Mouse (Mus musculus): Measurements from ENCODE around the gene Cpne2. TPM values are rescaled to one million over a fixed set of nuclear protein-coding genes. Genes with fewer than 3 reads are reported as not detected.

The Cpne2 gene
- polyA plus RNA-seq, 1 experiment from 2014 or later: 8.8 TPM

DNA sequence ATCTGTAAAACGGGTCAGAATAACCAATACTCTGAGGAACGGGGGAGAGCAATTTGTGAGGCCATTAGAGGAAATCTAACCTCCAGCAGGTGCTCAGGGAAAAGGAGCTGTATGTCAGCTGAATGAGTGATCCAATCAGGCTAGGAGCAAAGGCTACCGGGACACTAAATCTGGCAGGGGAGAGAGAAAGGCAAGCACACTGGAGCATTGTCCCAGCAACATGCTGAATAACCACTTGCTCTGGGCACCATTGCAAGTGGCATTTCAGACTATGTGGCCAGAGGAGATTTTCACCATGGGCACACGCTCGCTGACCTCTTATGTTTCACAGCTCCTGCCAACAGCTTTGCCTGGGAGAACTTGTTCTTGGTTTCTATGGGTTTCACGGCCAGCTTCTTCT, 49.8 kb downstream of the Cpne2 start:
- no peaks in the 10 kb centered on the region for H3K4me1 ChIP-seq (ENCODE audit: control insufficient read depth, insufficient read depth, low read length)
- no peak overlapping the region for H3K9ac ChIP-seq (replicated peaks; ENCODE audit: low read length)
- H3K4me2 ChIP-seq (ENCODE audit: low read depth, low read length): no peak overlapping the region
- no peak for ATAC-seq (replicated peaks; ENCODE audit: insufficient number of reproducible peaks, low FRiP score, low TSS enrichment, low read depth)
- H3K27me3 ChIP-seq (ENCODE audit: control insufficient read depth, insufficient read depth, low read length): no peaks in the 10 kb centered on the region
- no peak overlapping the region for H3K4me3 ChIP-seq (ENCODE audit: low read depth, low read length)
- H3K27ac ChIP-seq (replicated peaks; ENCODE audit: low read depth, low read length): no peak overlapping the region
- no peak for DNase-seq (ENCODE audit: low spot score)
- no peaks in the 10 kb centered on the region for H3K9me3 ChIP-seq (replicated peaks; ENCODE audit: control insufficient read depth, low read length)
- no peaks in the 10 kb centered on the region; the same call in 1 of the 2 replicates for H3K36me3 ChIP-seq (replicated peaks; ENCODE audit: control insufficient read depth, insufficient read depth, low read depth, low read length)
- 89% methylated on average over 6 of the region's 6 CpGs for WGBS

- Histone ChIP-seq H3K4me2 (ENCODE audit: low read depth, low read length) (no peak overlapping the region), H3K9ac (replicated peaks; ENCODE audit: low read length) (no peak overlapping the region), H3K36me3 (replicated peaks; ENCODE audit: control insufficient read depth, insufficient read depth, low read depth, low read length) (no peaks in the 10 kb centered on the region; the same call in 1 of the 2 replicates), H3K9me3 (replicated peaks; ENCODE audit: control insufficient read depth, low read length) (no peaks in the 10 kb centered on the region), H3K27me3 (ENCODE audit: control insufficient read depth, insufficient read depth, low read length) (no peaks in the 10 kb centered on the region), H3K4me1 (ENCODE audit: control insufficient read depth, insufficient read depth, low read length) (no peaks in the 10 kb centered on the region), H3K27ac (replicated peaks; ENCODE audit: low read depth, low read length) (no peak overlapping the region), H3K4me3 (ENCODE audit: low read depth, low read length) (no peak overlapping the region)
- DNase-seq (ENCODE audit: low spot score) (peak; percentile 50), ATAC-seq (replicated peaks; ENCODE audit: insufficient number of reproducible peaks, low FRiP score, low TSS enrichment, low read depth) (no peak)
- WGBS: 65% methylated on average over 4 of the region's 4 CpGs
Measured at GRCm38 (mm10) chr8:94584238-94584817, 51.5 kb downstream of the Cpne2 start.

GRCm38 (mm10) chr8:94591691-94592090, 58.9 kb downstream of the Cpne2 start:
- 59% methylated on average over 4 of the region's 4 CpGs for WGBS
- H3K27ac ChIP-seq (replicated peaks; ENCODE audit: low read depth, low read length): no peak overlapping the region
- no peaks in the 10 kb centered on the region for H3K4me1 ChIP-seq (ENCODE audit: control insufficient read depth, insufficient read depth, low read length)
- H3K9me3 ChIP-seq (replicated peaks; ENCODE audit: control insufficient read depth, low read length): no peaks in the 10 kb centered on the region
- no peak overlapping the region for H3K4me2 ChIP-seq (ENCODE audit: low read depth, low read length)
- ATAC-seq (replicated peaks; ENCODE audit: insufficient number of reproducible peaks, low FRiP score, low TSS enrichment, low read depth): no peak
- H3K36me3 ChIP-seq (replicated peaks; ENCODE audit: control insufficient read depth, insufficient read depth, low read depth, low read length): no peaks in the 10 kb centered on the region
- DNase-seq (ENCODE audit: low spot score): no peak
- no peak overlapping the region for H3K4me3 ChIP-seq (ENCODE audit: low read depth, low read length)
- H3K27me3 ChIP-seq (ENCODE audit: control insufficient read depth, insufficient read depth, low read length): no peaks in the 10 kb centered on the region
- H3K9ac ChIP-seq (replicated peaks; ENCODE audit: low read length): no peak overlapping the region

DNA sequence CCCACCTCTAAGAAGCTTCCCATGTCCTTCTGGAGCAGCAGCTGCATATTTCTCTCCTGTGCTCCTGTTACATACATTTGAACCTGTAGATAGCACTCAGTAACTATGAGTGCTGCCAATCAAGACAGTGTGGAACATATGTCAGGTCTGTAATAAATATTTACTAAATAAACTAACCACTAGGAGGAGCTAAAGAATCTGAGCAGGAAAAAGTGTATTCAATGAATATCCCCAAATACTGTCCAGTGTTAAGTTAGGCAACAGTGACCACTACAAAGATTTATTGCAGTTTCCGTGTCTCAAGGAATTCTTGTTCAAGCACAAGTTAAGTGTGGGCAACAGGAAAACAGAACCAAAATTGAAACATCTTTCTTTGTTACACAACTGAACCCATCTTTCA, 61.4 kb downstream of the Cpne2 start:
- Histone ChIP-seq H3K27me3 (ENCODE audit: control insufficient read depth, insufficient read depth, low read length) (no peaks in the 10 kb centered on the region), H3K9ac (replicated peaks; ENCODE audit: low read length) (no peak overlapping the region), H3K4me2 (ENCODE audit: low read depth, low read length) (no peak overlapping the region), H3K27ac (replicated peaks; ENCODE audit: low read depth, low read length) (no peak overlapping the region), H3K9me3 (replicated peaks; ENCODE audit: control insufficient read depth, low read length) (no peaks in the 10 kb centered on the region), H3K4me1 (ENCODE audit: control insufficient read depth, insufficient read depth, low read length) (no peaks in the 10 kb centered on the region), H3K36me3 (replicated peaks; ENCODE audit: control insufficient read depth, insufficient read depth, low read depth, low read length) (no peaks in the 10 kb centered on the region), H3K4me3 (ENCODE audit: low read depth, low read length) (no peak overlapping the region)
- no peak for ATAC-seq (replicated peaks; ENCODE audit: insufficient number of reproducible peaks, low FRiP score, low TSS enrichment, low read depth)
- DNase-seq (ENCODE audit: low spot score): peak; percentile 30
- WGBS: 82% methylated on average over 1 of the region's 1 CpGs

DNA sequence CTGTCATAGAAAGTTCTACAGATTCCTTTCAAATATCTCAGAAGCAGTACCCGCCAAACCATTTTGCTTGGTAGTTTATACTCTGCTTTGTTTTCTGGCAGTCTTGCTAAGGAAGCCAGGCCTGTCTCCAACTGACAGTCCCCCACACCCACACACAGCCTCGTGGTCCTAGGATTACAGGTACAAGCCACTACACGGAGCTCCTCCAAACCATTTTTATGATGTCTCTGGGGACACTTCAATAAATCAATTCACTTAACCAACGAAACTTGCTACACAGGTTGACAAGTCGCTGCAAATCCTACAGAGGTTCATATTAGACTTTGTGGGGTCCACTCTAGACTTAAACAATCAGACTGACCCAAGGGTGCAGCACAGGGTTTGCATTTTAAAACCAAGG, 67.7 kb downstream of the Cpne2 start:
- no peaks in the 10 kb centered on the region for H3K36me3 ChIP-seq (replicated peaks; ENCODE audit: control insufficient read depth, insufficient read depth, low read depth, low read length)
- H3K4me2 ChIP-seq (ENCODE audit: low read depth, low read length): peak overlapping the region; percentile 53
- H3K27ac ChIP-seq (replicated peaks; ENCODE audit: low read depth, low read length): no peak overlapping the region
- DNase-seq (ENCODE audit: low spot score) (no peak), ATAC-seq (replicated peaks; ENCODE audit: insufficient number of reproducible peaks, low FRiP score, low TSS enrichment, low read depth) (no peak)
- no peaks in the 10 kb centered on the region for H3K27me3 ChIP-seq (ENCODE audit: control insufficient read depth, insufficient read depth, low read length)
- H3K4me1 ChIP-seq (ENCODE audit: control insufficient read depth, insufficient read depth, low read length): no peaks in the 10 kb centered on the region
- peak overlapping the region; percentile 99 for H3K4me3 ChIP-seq (ENCODE audit: low read depth, low read length)
- H3K9me3 ChIP-seq (replicated peaks; ENCODE audit: control insufficient read depth, low read length): no peaks in the 10 kb centered on the region
- 30% methylated on average over 5 of the region's 5 CpGs for WGBS
- peak overlapping the region; percentile 90 for H3K9ac ChIP-seq (replicated peaks; ENCODE audit: low read length)

GRCm38 (mm10) chr8:94601034-94601606, 68.3 kb downstream of the Cpne2 start:
- peak; percentile 53; the same call in 1 of the 2 replicates for ATAC-seq (replicated peaks; ENCODE audit: insufficient number of reproducible peaks, low FRiP score, low TSS enrichment, low read depth)
- Histone ChIP-seq H3K27ac (replicated peaks; ENCODE audit: low read depth, low read length) (peak overlapping the region; percentile 70), H3K4me3 (ENCODE audit: low read depth, low read length) (peak overlapping the region; percentile 99), H3K9me3 (replicated peaks; ENCODE audit: control insufficient read depth, low read length) (no peaks in the 10 kb centered on the region), H3K27me3 (ENCODE audit: control insufficient read depth, insufficient read depth, low read length) (no peaks in the 10 kb centered on the region), H3K36me3 (replicated peaks; ENCODE audit: control insufficient read depth, insufficient read depth, low read depth, low read length) (no peaks in the 10 kb centered on the region), H3K4me2 (ENCODE audit: low read depth, low read length) (peak overlapping the region; percentile 53), H3K4me1 (ENCODE audit: control insufficient read depth, insufficient read depth, low read length) (no peaks in the 10 kb centered on the region), H3K9ac (replicated peaks; ENCODE audit: low read length) (peak overlapping the region; percentile 90)
- WGBS: under 1% methylated on average over 51 of the region's 51 CpGs
- no peak for DNase-seq (ENCODE audit: low spot score)

- ATAC-seq (replicated peaks; ENCODE audit: insufficient number of reproducible peaks, low FRiP score, low TSS enrichment, low read depth) (peak; percentile 99), DNase-seq (ENCODE audit: low spot score) (peak; percentile 100)
- no peaks in the 10 kb centered on the region for H3K4me1 ChIP-seq (ENCODE audit: control insufficient read depth, insufficient read depth, low read length)
- H3K27me3 ChIP-seq (ENCODE audit: control insufficient read depth, insufficient read depth, low read length): no peaks in the 10 kb centered on the region
- H3K9ac ChIP-seq (replicated peaks; ENCODE audit: low read length): peak within 1 kb of the TSS; percentile 92
- H3K9me3 ChIP-seq (replicated peaks; ENCODE audit: control insufficient read depth, low read length): no peaks in the 10 kb centered on the region
- WGBS: under 1% methylated on average over 52 of the region's 55 CpGs
- H3K4me2 ChIP-seq (ENCODE audit: low read depth, low read length): peak within 1 kb of the TSS; percentile 62
- peak within 1 kb of the TSS; percentile 70 for H3K27ac ChIP-seq (replicated peaks; ENCODE audit: low read depth, low read length)
- H3K4me3 ChIP-seq (ENCODE audit: low read depth, low read length): peak within 1 kb of the TSS; percentile 99
- no peaks in the 10 kb centered on the region for H3K36me3 ChIP-seq (replicated peaks; ENCODE audit: control insufficient read depth, insufficient read depth, low read depth, low read length)
Measured at GRCm38 (mm10) chr8:94601607-94602385, 69.0 kb downstream of the Cpne2 start, which contains the start of the genes Rspry1 and Fam192a. Gene Rspry1 (plus strand): TSS chr8:94601937. Gene Fam192a (minus strand): TSS chr8:94601997.
